Mouse (Mus musculus) embryonic facial prominence, embryonic 14.5 days (tissue): ENCODE measurements around the gene Lrrc1. TPM values are rescaled to one million over a fixed set of nuclear protein-coding genes. Genes with fewer than 3 reads are reported as not detected.

Experiments
- ATAC-seq: fragments of 200-750 bp; cut with Nextera tagmentation; 2 replicates; pipeline ENCODE4 v1.8.0; 2017; ENCODE audit warnings: low read depth, moderate number of reproducible peaks, moderate TSS enrichment
- DNase-seq: peaks from one replicate; pipeline ENCODE4 v3.0.0-alpha.2; 2015; ENCODE audit warnings: low spot score
- H3K27ac ChIP-seq: fragments of 300-500 bp; sonication (generic); replicated peaks from 2 replicates; pipeline ENCODE4 v1.5.1; 2014; ENCODE audit warnings: low read depth, mild to moderate bottlenecking, low read length, moderate library complexity
- H3K27me3 ChIP-seq: fragments of 300-500 bp; sonication (generic); replicated peaks from 2 replicates; pipeline ENCODE4 v1.6.1; 2014; ENCODE audit warnings: low read length; ENCODE audit not compliant: control insufficient read depth, insufficient read depth
- H3K36me3 ChIP-seq: fragments of 300-500 bp; sonication (generic); 2 replicates; pipeline ENCODE4 v1.6.1; 2014; ENCODE audit warnings: low read length, mixed read lengths; ENCODE audit not compliant: control insufficient read depth, insufficient read depth
- H3K4me1 ChIP-seq: fragments of 300-500 bp; sonication (generic); 2 replicates; pipeline ENCODE4 v1.6.1; 2014; ENCODE audit warnings: antibody characterized with exemption, low read length; ENCODE audit not compliant: control insufficient read depth, insufficient read depth
- H3K4me2 ChIP-seq: fragments of 300-500 bp; sonication (generic); 2 replicates; pipeline ENCODE4 v1.6.1; 2014; ENCODE audit warnings: low read depth, mild to moderate bottlenecking, low read length, moderate library complexity, mixed read lengths
- H3K4me3 ChIP-seq: fragments of 300-500 bp; sonication (generic); 2 replicates; pipeline ENCODE4 v1.5.1; 2014; ENCODE audit warnings: low read depth, mild to moderate bottlenecking, low read length
- H3K9ac ChIP-seq: fragments of 300-500 bp; sonication (generic); 2 replicates; pipeline ENCODE4 v1.6.1; 2014; ENCODE audit warnings: low read depth, mild to moderate bottlenecking, low read length, moderate library complexity, mixed read lengths
- H3K9me3 ChIP-seq: fragments of 300-500 bp; sonication (generic); 2 replicates; pipeline ENCODE4 v1.6.1; 2016; ENCODE audit warnings: low read length; ENCODE audit not compliant: control insufficient read depth
- WGBS: fragments of 180-500 bp; shearing (Covaris S2); extraction: QIAGEN DNeasy Blood & Tissue Kit; methylation state at CpG from one replicate; pipeline ENCODE4 v1.1.7; 2014; 5-methylcytosine and 5-hydroxymethylcytosine counted together
- microRNA-seq: library from miRNA; unstranded; fragments of <30 nt; microRNA quantifications from one replicate; pipeline ENCODE4, GENCODE M21; 2016; ENCODE audit warnings: borderline number of aligned reads
- polyA plus RNA-seq: library from polyadenylated mRNA; unstranded; fragments of >200 nt; fragmentation: Nextera tagmentation; extraction: Ambion mirVana; gene quantifications from 2 replicates; pipeline ENCODE4 v1.2.1, GENCODE M21; 2014

The Lrrc1 gene
- polyA plus RNA-seq, 1 experiment from 2014 or later, result 13.5 TPM

- no peaks in the 10 kb centered on the region for H3K4me1 ChIP-seq
Observed at GRCm38 (mm10) chr9:77384651-77385050, 160.0 kb downstream of the Lrrc1 start.

GRCm38 (mm10) chr9:77383951-77384350 is 160.7 kb downstream of the Lrrc1 start:
- Histone ChIP-seq H3K36me3 (no peaks in the 10 kb centered on the region), H3K4me2 (no peak overlapping the region), H3K27ac (no peak overlapping the region), H3K27me3 (no peaks in the 10 kb centered on the region), H3K9ac (no peak overlapping the region), H3K4me1 (no peaks in the 10 kb centered on the region), H3K9me3 (no peaks in the 10 kb centered on the region), H3K4me3 (no peak overlapping the region)
- DNase-seq, result no peak
- 58% methylated on average over 4 of the region's 4 CpGs for WGBS
- no peak for ATAC-seq

More at GRCm38 (mm10) chr9:77384651-77385050, 160.0 kb downstream of the Lrrc1 start:
- ATAC-seq (no peak), DNase-seq (no peak)
- H3K36me3 ChIP-seq, result no peaks in the 10 kb centered on the region
- H3K9ac ChIP-seq, result no peak overlapping the region
- H3K4me2 ChIP-seq, result no peak overlapping the region
- H3K4me3 ChIP-seq, result no peak overlapping the region
- H3K9me3 ChIP-seq, result no peaks in the 10 kb centered on the region
- 85% methylated on average over 9 of the region's 9 CpGs for WGBS
- no peak overlapping the region for H3K27ac ChIP-seq
- H3K27me3 ChIP-seq, result no peaks in the 10 kb centered on the region

GRCm38 (mm10) chr9:77382514-77382913 is 162.2 kb downstream of the Lrrc1 start:
- Histone ChIP-seq H3K27me3 (no peaks in the 10 kb centered on the region), H3K4me1 (no peaks in the 10 kb centered on the region), H3K27ac (no peak overlapping the region), H3K36me3 (no peaks in the 10 kb centered on the region), H3K4me3 (no peak overlapping the region), H3K9ac (no peak overlapping the region), H3K9me3 (no peaks in the 10 kb centered on the region), H3K4me2 (no peak overlapping the region)
- DNase-seq, result no peak
- ATAC-seq, result no peak
- WGBS, result 66% methylated on average over 3 of the region's 3 CpGs

GRCm38 (mm10) chr9:77381565-77381964 is 163.1 kb downstream of the Lrrc1 start:
- H3K9ac ChIP-seq, result no peak overlapping the region
- WGBS, result 15% methylated on average over 5 of the region's 5 CpGs
- H3K4me2 ChIP-seq, result no peak overlapping the region
- no peaks in the 10 kb centered on the region for H3K9me3 ChIP-seq
- peak; percentile 54 for DNase-seq
- no peaks in the 10 kb centered on the region for H3K36me3 ChIP-seq
- H3K4me1 ChIP-seq, result no peaks in the 10 kb centered on the region
- H3K4me3 ChIP-seq, result no peak overlapping the region
- no peak overlapping the region for H3K27ac ChIP-seq
- no peak for ATAC-seq
- no peaks in the 10 kb centered on the region for H3K27me3 ChIP-seq

Small RNA genes within 50 kb of the gene (microRNA-seq; reads per million reads assigned to microRNA genes)
- gene Gm25250, result not detected

Other genes with a start within 250 kb of the Lrrc1 start
- 5.2 and 17.1 TPM in 2 replicates for gene Mlip, start 191.9 kb downstream of the Lrrc1 start, polyA plus RNA-seq
- 31.1 and 39.8 TPM in 2 replicates for gene Klhl31, start 91.6 kb upstream of the Lrrc1 start, polyA plus RNA-seq
- 16.8 and 17.7 TPM in 2 replicates for gene Gclc, start 209.7 kb upstream of the Lrrc1 start, polyA plus RNA-seq